Mouse (Mus musculus) embryonic facial prominence, embryonic 15.5 days (tissue): ENCODE results near the gene Zdhhc22. TPM values are rescaled to one million over a fixed set of nuclear protein-coding genes. Genes with fewer than 3 reads are reported as not detected.

Experiments used
- ATAC-seq: fragments of 200-750 bp; cut with Nextera tagmentation; 2 replicates; pipeline ENCODE4 v1.8.0; 2017; ENCODE audit warnings: low read depth, moderate TSS enrichment; ENCODE audit not compliant: insufficient number of reproducible peaks, low FRiP score, low TSS enrichment
- H3K27ac ChIP-seq: fragments of 300-500 bp; sonication (generic); replicated peaks from 2 replicates; pipeline ENCODE4 v1.5.1; 2015; ENCODE audit warnings: mild to moderate bottlenecking, inconsistent platforms
- H3K27me3 ChIP-seq: fragments of 300-500 bp; sonication (generic); 2 replicates; pipeline ENCODE4 v1.6.1; 2015; ENCODE audit warnings: inconsistent platforms
- H3K36me3 ChIP-seq: fragments of 300-500 bp; sonication (generic); 2 replicates; pipeline ENCODE4 v1.6.1; 2015; ENCODE audit warnings: mild to moderate bottlenecking, inconsistent platforms
- H3K4me1 ChIP-seq: fragments of 300-500 bp; sonication (generic); 2 replicates; pipeline ENCODE4 v1.6.1; 2015; ENCODE audit warnings: inconsistent platforms
- H3K4me2 ChIP-seq: fragments of 300-500 bp; sonication (generic); replicated peaks from 2 replicates; pipeline ENCODE4 v1.6.1; 2015; ENCODE audit warnings: mild to moderate bottlenecking, inconsistent platforms
- H3K4me3 ChIP-seq: fragments of 300-500 bp; sonication (generic); replicated peaks from 2 replicates; pipeline ENCODE4 v1.5.1; 2015; ENCODE audit warnings: mild to moderate bottlenecking, inconsistent platforms
- H3K9ac ChIP-seq: fragments of 300-500 bp; sonication (generic); 2 replicates; pipeline ENCODE4 v1.6.1; 2015; ENCODE audit warnings: inconsistent platforms
- H3K9me3 ChIP-seq: fragments of 300-500 bp; sonication (generic); replicated peaks from 2 replicates; pipeline ENCODE4 v1.6.1; 2016; ENCODE audit warnings: inconsistent platforms
- whole genome bisulfite sequencing: fragments of 180-500 bp; shearing (Covaris S2); methylation state at CpG from one replicate; pipeline ENCODE4 v1.1.7; 2015; 5-methylcytosine and 5-hydroxymethylcytosine counted together
- polyA plus RNA-seq: library from polyadenylated mRNA; unstranded; fragments of >200 nt; fragmentation: Nextera tagmentation; extraction: Ambion mirVana; gene quantifications from 2 replicates; pipeline ENCODE4 v1.2.1, GENCODE M21; 2015

Gene Zdhhc22
- polyA plus RNA-seq, 1 experiment from 2014 or later: 0.12 TPM

DNA sequence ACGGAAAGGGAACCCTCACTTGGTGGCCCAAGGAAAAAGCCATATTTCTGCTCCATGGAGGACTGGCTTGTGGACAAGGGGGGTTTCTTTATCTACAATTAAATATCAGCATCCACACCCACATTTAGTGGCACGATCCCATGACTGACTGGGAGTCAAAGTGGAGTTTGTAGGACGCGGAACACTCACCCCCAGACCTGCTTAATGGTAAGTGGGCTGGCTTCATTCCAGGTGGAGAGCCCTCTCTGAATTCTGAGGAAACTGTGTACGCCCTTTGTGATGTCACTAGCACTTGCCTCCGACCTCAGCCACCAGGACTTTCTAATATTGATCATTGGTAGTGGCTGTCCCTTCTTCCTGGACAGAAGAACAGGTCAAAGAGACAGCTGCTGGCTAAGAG, 30.8 kb upstream of the Zdhhc22 start, which contains the start of gene Tmem63c:
Tmem63c (plus strand) TSS at position 301 of the 400 bp plus-strand sequence.
- Histone ChIP-seq H3K4me2 (no peak within 1 kb of the TSS), H3K4me3 (no peak within 1 kb of the TSS), H3K4me1 (no peaks in the 10 kb centered on the region), H3K9me3 (no peaks in the 10 kb centered on the region), H3K27ac (no peak within 1 kb of the TSS), H3K36me3 (no peaks in the 10 kb centered on the region), H3K27me3 (peaks cover 2% of the 10 kb centered on the region), H3K9ac (no peak within 1 kb of the TSS)
- 78% methylated on average over 6 of the region's 6 CpGs for WGBS
- ATAC-seq: no peak

DNA sequence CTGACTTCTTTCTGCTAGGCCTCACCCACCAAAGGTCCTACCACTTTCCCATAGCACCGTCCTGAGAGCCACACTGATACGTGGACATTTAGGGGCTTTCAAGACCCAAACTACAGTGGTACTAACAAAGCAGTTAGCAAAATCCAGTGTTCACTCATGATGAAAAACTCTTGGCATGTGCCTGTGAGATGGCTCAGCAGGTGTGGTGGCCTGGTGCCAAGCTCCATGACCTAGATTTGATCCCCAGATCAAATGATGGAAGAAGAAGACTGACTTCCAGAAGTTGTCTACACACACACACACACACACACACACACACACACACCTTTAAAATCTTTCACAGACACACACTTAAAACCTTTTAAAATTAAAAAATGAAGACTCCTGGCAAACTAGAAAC, 28.5 kb upstream of the Zdhhc22 start:
- Histone ChIP-seq H3K4me1 (no peaks in the 10 kb centered on the region), H3K27me3 (no peaks in the 10 kb centered on the region), H3K9me3 (no peaks in the 10 kb centered on the region), H3K36me3 (no peaks in the 10 kb centered on the region), H3K4me2 (no peak overlapping the region), H3K4me3 (no peak overlapping the region), H3K27ac (no peak overlapping the region), H3K9ac (no peak overlapping the region)
- ATAC-seq: no peak
- WGBS: 95% methylated on average over 2 of the region's 2 CpGs

DNA sequence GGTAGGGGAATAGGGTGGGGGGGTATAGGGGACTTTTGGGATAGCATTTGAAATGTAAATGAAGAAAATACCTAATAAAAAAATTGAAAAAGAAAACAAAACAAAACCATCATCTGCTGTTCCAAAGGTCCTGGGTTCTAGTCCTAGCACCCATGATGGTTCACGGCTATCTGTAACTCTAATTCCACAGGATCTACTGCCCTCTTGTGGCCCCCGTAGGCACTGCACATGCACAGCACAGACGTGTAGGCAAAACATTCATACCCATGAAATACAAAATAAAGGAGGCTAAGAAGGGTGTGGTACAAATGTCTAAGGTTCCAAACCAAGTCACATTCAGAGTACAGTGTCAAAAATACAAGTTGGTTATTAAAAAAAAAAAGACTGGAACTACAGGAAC, 26.8 kb upstream of the Zdhhc22 start:
- H3K9me3 ChIP-seq: no peaks in the 10 kb centered on the region
- H3K4me3 ChIP-seq: no peak overlapping the region
- no peak overlapping the region for H3K27ac ChIP-seq
- H3K36me3 ChIP-seq: no peaks in the 10 kb centered on the region
- no peaks in the 10 kb centered on the region for H3K27me3 ChIP-seq
- H3K9ac ChIP-seq: no peak overlapping the region
- no peak for ATAC-seq
- H3K4me2 ChIP-seq: no peak overlapping the region
- WGBS: 48% methylated on average over 3 of the region's 3 CpGs
- no peaks in the 10 kb centered on the region for H3K4me1 ChIP-seq

DNA sequence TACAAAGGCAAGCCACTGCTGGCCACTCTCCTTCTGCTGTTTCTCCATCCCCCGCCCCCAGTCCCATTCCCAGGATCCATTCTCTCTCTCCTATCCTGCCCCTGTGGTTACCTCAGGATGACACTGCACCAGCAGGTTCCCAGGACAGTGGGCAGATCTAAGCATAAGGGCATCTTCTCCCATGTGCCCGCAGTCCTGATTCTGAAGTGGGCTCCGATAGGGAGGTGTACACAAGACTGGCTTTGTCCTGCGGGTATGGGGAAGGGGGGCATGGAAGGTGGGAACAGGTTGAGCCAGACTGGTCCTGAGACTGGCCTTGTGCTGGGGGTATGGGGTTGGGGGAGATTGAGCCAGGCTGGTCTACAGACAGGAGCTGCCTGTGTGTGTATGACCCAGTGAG, 14.4 kb upstream of the Zdhhc22 start:
- Histone ChIP-seq H3K9ac (no peak overlapping the region), H3K4me2 (no peak overlapping the region), H3K4me3 (no peak overlapping the region), H3K4me1 (no peaks in the 10 kb centered on the region), H3K9me3 (no peaks in the 10 kb centered on the region), H3K27me3 (no peaks in the 10 kb centered on the region; the same call in none of the 2 replicates), H3K27ac (no peak overlapping the region), H3K36me3 (no peaks in the 10 kb centered on the region)
- WGBS: 73% methylated on average over 4 of the region's 4 CpGs
- no peak for ATAC-seq

DNA sequence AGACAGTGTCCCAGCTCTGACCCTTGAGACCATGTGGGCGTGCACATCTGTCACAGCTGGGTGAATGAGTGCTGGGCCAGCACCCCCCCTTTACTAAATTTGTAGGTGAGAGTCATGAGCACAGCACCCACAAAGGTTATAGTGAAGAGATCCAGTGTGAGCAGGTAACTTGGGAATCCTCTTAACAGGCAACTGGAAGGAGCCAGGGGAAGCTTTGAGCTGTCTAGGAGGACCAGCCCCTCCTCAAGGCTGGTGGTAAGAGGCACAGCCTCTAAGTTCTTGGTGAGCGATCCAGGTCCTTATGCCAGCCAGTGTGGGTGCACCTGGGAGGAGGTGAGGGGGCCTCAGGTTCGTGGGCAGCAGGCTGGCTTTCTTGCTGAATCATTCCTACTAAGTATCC, 13.4 kb upstream of the Zdhhc22 start:
- Histone ChIP-seq H3K27ac (no peak overlapping the region), H3K9ac (no peak overlapping the region), H3K4me2 (no peak overlapping the region), H3K4me3 (no peak overlapping the region), H3K27me3 (no peaks in the 10 kb centered on the region; the same call in 1 of the 2 replicates), H3K36me3 (no peaks in the 10 kb centered on the region), H3K9me3 (no peaks in the 10 kb centered on the region), H3K4me1 (no peaks in the 10 kb centered on the region)
- no peak for ATAC-seq
- 51% methylated on average over 3 of the region's 3 CpGs for whole genome bisulfite sequencing

DNA sequence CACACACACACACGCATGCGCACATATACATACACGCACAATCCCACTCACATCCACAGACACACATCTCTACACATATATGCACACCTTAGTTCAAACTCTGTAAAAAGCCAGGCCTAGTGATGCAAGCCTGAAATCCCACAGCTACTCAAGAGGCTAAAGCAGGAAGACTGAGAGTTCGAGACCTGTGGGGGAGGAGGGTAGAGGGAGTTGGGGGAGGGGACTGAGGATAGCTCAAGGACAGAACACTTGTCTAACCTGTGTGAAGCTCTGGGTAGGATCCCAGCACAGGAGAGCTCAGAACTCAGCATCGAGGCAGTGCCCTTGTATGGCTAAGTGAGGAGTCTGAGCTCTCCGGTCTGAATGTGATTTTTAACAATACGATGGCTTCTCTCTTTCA, 12.6 kb upstream of the Zdhhc22 start:
- H3K4me2 ChIP-seq: no peak overlapping the region
- H3K27me3 ChIP-seq: no peaks in the 10 kb centered on the region; the same call in 1 of the 2 replicates
- H3K36me3 ChIP-seq: no peaks in the 10 kb centered on the region
- no peaks in the 10 kb centered on the region for H3K4me1 ChIP-seq
- no peaks in the 10 kb centered on the region for H3K9me3 ChIP-seq
- H3K9ac ChIP-seq: no peak overlapping the region
- WGBS: 69% methylated on average over 7 of the region's 7 CpGs
- no peak overlapping the region for H3K4me3 ChIP-seq
- H3K27ac ChIP-seq: no peak overlapping the region
- no peak for ATAC-seq

DNA sequence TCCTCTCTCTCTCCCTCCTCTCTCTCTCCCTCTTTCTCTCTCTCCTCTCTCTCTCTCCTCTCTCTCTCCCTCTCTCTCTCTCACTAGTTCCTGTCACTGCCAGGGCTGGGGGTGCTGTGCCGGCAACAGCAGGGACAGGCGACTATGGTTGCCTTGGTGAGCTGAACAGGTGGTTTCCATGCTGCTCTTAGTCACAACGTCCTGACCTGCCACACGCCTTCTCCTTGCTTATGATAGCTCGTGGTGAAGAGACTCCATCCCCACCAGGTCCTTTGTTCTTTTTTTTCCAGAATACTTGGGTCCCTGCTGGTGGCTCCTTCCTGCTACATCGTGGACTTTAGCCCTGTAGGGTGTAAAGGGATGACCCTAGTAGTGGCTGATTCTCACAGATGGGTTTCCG, 12.0 kb upstream of the Zdhhc22 start:
- Histone ChIP-seq H3K27me3 (no peaks in the 10 kb centered on the region; the same call in 1 of the 2 replicates), H3K4me1 (no peaks in the 10 kb centered on the region), H3K36me3 (no peaks in the 10 kb centered on the region), H3K9me3 (no peaks in the 10 kb centered on the region), H3K27ac (no peak overlapping the region), H3K4me2 (no peak overlapping the region), H3K4me3 (no peak overlapping the region), H3K9ac (no peak overlapping the region)
- WGBS: 53% methylated on average over 7 of the region's 7 CpGs
- no peak for ATAC-seq

DNA sequence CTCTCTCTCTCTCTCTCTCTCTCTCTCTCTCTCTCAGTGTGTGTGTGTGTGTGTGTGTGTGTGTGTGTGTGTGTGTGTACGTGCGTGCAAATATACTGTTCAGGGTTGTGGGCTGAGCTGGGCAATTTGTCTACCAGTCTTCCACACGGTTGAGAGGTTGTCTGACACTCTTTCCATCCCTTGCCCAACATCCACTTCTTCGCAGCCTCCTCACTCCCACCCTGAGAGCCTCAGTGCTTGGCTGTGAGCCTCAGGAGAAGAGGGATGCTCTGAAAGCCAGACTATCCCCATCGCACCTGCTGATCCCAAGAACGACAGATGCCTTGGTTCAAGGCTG, 10.6 kb upstream of the Zdhhc22 start:
- no peak for ATAC-seq
- Histone ChIP-seq H3K4me2 (no peak overlapping the region), H3K9ac (no peak overlapping the region), H3K4me3 (no peak overlapping the region), H3K27me3 (no peaks in the 10 kb centered on the region; the same call in 1 of the 2 replicates), H3K27ac (no peak overlapping the region), H3K36me3 (no peaks in the 10 kb centered on the region), H3K9me3 (no peaks in the 10 kb centered on the region), H3K4me1 (no peaks in the 10 kb centered on the region)
- 50% methylated on average over 6 of the region's 6 CpGs for WGBS

DNA sequence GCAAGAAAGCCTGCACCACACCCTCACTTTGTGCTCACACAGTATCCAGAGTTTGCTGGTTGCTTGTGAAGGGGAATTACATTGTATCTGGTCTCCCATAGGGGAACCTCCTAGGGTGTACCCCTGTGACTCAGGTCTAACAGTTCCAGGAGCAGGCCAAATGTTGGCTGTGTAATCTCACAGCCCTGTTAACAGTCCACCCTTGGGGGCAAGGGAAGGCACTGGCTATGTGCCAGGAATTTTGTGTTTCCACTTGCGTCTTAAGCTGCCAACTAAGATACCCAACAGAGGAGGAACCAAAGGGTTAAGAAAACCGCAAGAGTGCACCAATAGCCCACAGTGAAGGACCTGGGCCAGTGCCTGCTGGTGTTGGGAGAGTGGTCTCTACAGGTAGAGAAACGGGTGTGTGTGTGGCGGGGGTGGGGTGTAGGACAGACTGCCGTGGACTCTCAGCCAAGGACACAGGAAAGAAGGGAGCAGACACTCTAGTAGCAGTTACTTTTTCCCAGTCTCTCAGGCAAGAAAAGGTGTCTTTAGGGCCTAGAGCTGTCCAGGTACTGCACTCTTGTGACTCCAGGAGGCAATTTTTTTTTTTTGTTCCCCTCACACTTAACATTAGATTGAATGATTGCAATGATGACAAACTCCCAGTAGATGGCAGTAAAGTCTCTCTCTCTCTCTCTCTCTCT, 10.1 kb upstream of the Zdhhc22 start:
- 54% methylated on average over 5 of the region's 5 CpGs for whole genome bisulfite sequencing
- Histone ChIP-seq H3K4me3 (no peak overlapping the region), H3K27ac (no peak overlapping the region), H3K4me1 (no peaks in the 10 kb centered on the region), H3K27me3 (no peaks in the 10 kb centered on the region; the same call in 1 of the 2 replicates), H3K9ac (no peak overlapping the region), H3K4me2 (no peak overlapping the region), H3K36me3 (no peaks in the 10 kb centered on the region), H3K9me3 (no peaks in the 10 kb centered on the region)
- ATAC-seq: no peak

DNA sequence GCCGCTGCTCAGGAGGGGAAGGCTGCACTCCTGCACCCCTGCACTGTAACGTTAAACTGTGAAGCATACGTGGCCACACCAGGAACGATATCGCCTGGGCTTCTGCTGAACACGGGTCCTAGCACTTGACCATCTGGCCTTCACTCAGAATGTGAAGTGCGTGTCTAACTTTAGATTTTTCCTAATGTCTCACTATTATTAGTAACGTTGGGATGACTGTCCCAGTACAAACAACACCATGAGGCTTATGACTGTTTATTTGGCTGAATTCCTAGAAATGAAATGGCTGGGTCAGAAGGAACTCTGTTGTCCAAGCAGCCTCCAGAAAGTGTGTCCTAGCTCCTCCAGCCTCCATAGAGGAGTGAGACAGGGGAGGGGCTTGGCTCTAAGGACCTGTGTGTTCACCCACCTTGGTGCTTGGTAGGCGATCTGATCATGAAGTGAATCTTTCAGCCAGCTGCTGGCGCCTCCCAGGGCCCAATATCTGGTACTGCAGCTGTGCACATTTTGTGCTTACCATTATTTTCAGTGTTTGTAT, 9.1 kb upstream of the Zdhhc22 start:
- Histone ChIP-seq H3K9ac (no peak overlapping the region), H3K4me1 (no peaks in the 10 kb centered on the region), H3K27me3 (peaks cover under 1% of the 10 kb centered on the region; the same call in 1 of the 2 replicates), H3K4me3 (no peak overlapping the region), H3K4me2 (no peak overlapping the region), H3K36me3 (no peaks in the 10 kb centered on the region), H3K27ac (no peak overlapping the region), H3K9me3 (no peaks in the 10 kb centered on the region)
- no peak for ATAC-seq
- WGBS: 69% methylated on average over 10 of the region's 10 CpGs

DNA sequence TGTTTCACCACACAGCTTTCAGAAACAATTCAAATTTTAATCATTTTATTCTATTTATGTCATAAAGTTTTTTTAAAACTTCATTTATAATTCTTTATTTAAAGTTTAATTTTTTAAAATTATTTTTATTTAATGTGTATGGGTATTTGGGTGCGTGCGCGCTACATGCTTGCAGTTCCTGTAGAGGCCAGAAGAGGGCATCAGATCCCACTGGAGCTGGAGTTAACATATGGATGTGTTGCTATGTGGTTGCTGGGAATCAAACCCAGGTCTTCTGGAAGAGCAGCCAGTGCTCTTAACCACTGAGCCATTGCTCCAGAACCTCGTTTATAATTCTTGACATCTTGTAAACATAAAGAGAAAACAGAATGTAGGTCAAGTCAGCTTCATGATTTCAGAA, 8.5 kb upstream of the Zdhhc22 start:
- no peak for ATAC-seq

DNA sequence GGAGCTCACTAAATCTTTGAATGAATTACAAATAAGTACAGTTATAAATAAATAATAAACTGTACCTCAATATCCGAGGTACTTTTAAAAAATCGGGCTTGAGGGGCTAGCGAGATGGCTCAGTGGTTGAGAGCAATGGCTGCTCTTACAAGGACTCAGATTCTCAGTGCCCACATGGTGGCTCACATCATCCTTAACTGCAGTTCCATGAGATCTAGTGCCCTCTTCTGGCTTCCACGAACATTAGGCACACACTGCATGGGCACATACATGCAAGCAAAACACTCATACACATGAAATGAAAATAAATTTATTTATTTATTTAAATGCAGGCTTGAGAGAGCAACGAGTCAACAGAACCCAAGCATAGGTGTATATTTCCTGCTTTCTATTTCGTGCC, 5.7 kb upstream of the Zdhhc22 start:
- Histone ChIP-seq H3K27ac (no peak overlapping the region), H3K27me3 (peaks cover 28% of the 10 kb centered on the region), H3K4me1 (no peaks in the 10 kb centered on the region), H3K9ac (no peak overlapping the region), H3K4me3 (no peak overlapping the region), H3K9me3 (no peaks in the 10 kb centered on the region), H3K4me2 (no peak overlapping the region), H3K36me3 (no peaks in the 10 kb centered on the region)
- ATAC-seq: no peak
- 77% methylated on average over 6 of the region's 6 CpGs for WGBS

More for the DNA sequence above, 8.5 kb upstream of the Zdhhc22 start:
- Histone ChIP-seq H3K4me3 (no peak overlapping the region), H3K4me2 (no peak overlapping the region), H3K4me1 (no peaks in the 10 kb centered on the region), H3K9me3 (no peaks in the 10 kb centered on the region), H3K27me3 (peaks cover 6% of the 10 kb centered on the region; the same call in 1 of the 2 replicates), H3K36me3 (no peaks in the 10 kb centered on the region), H3K27ac (no peak overlapping the region), H3K9ac (no peak overlapping the region)
- WGBS: 83% methylated on average over 4 of the region's 4 CpGs
